Mouse (Mus musculus): ENCODE results near the gene 4930562C15Rik. TPM values are rescaled to one million over a fixed set of nuclear protein-coding genes. Genes with fewer than 3 reads are reported as not detected.

The 4930562C15Rik gene
- polyA plus RNA-seq, 1 experiment from 2014 or later, result not detected

Other genes starting within 250 kb of the 4930562C15Rik start
- 2.4 and 2.8 TPM in 2 replicates for gene Glis2, start 240.7 kb upstream of the 4930562C15Rik start, polyA plus RNA-seq (2015; fragmentation: Nextera tagmentation; extraction: Ambion mirVana)
- 67.5 and 74.1 TPM in 2 replicates for gene Pam16, start 210.4 kb upstream of the 4930562C15Rik start, polyA plus RNA-seq (2015; fragmentation: Nextera tagmentation; extraction: Ambion mirVana)
- 2.9 TPM in 2 replicates for gene Vasn, start 195.5 kb upstream of the 4930562C15Rik start, polyA plus RNA-seq (2015; fragmentation: Nextera tagmentation; extraction: Ambion mirVana)
- gene Dnaja3, start 195.4 kb upstream of the 4930562C15Rik start, polyA plus RNA-seq (2015; fragmentation: Nextera tagmentation; extraction: Ambion mirVana), result 51.8 and 62.5 TPM in 2 replicates
- 7.0 and 9.9 TPM in 2 replicates for gene Coro7, start 155.6 kb upstream of the 4930562C15Rik start, polyA plus RNA-seq (2015; fragmentation: Nextera tagmentation; extraction: Ambion mirVana)
- gene Nmral1, start 116.1 kb upstream of the 4930562C15Rik start, polyA plus RNA-seq (2015; fragmentation: Nextera tagmentation; extraction: Ambion mirVana), result 48.0 and 48.2 TPM in 2 replicates
- gene Hmox2, start 109.1 kb upstream of the 4930562C15Rik start, polyA plus RNA-seq (2015; fragmentation: Nextera tagmentation; extraction: Ambion mirVana), result 38.9 and 40.1 TPM in 2 replicates
- 16.7 and 17.9 TPM in 2 replicates for gene Cdip1, start 45.1 kb upstream of the 4930562C15Rik start, polyA plus RNA-seq (2015; fragmentation: Nextera tagmentation; extraction: Ambion mirVana)
- gene Ubald1, start 44.9 kb downstream of the 4930562C15Rik start, polyA plus RNA-seq (2015; fragmentation: Nextera tagmentation; extraction: Ambion mirVana), result 12.3 and 13.3 TPM in 2 replicates
- gene Mgrn1, start 50.8 kb downstream of the 4930562C15Rik start, polyA plus RNA-seq (2015; fragmentation: Nextera tagmentation; extraction: Ambion mirVana), result 22.6 and 24.5 TPM in 2 replicates
- 53.6 and 55.1 TPM in 2 replicates for gene Nudt16l1, start 103.3 kb downstream of the 4930562C15Rik start, polyA plus RNA-seq (2015; fragmentation: Nextera tagmentation; extraction: Ambion mirVana)
- 12.1 and 13.9 TPM in 2 replicates for gene Anks3, start 128.8 kb downstream of the 4930562C15Rik start, polyA plus RNA-seq (2015; fragmentation: Nextera tagmentation; extraction: Ambion mirVana)
- gene Sept12, start 162.4 kb downstream of the 4930562C15Rik start, polyA plus RNA-seq (2015; fragmentation: Nextera tagmentation; extraction: Ambion mirVana), result not detected in 2 replicates
- 4.6 and 6.3 TPM in 2 replicates for gene Smim22, start 171.9 kb downstream of the 4930562C15Rik start, polyA plus RNA-seq (2015; fragmentation: Nextera tagmentation; extraction: Ambion mirVana)
- 42.6 and 45.7 TPM in 2 replicates for gene Rogdi, start 178.1 kb downstream of the 4930562C15Rik start, polyA plus RNA-seq (2015; fragmentation: Nextera tagmentation; extraction: Ambion mirVana)
- 44.6 and 53.8 TPM in 2 replicates for gene Glyr1, start 214.4 kb downstream of the 4930562C15Rik start, polyA plus RNA-seq (2015; fragmentation: Nextera tagmentation; extraction: Ambion mirVana)
- gene Ubn1, start 214.6 kb downstream of the 4930562C15Rik start, polyA plus RNA-seq (2015; fragmentation: Nextera tagmentation; extraction: Ambion mirVana), result 8.6 and 8.9 TPM in 2 replicates

Measured in liver, embryonic 13.5 days (tissue).